Mouse (Mus musculus) ES-E14 (cell line): ENCODE data around the gene Insr.

Source experiments
- CHD2 ChIP-seq: IDR thresholded peaks from 2 replicates; pipeline ENCODE4 v1.6.1; 2014; ENCODE audit warnings: mild to moderate bottlenecking, low read depth, low read length, inconsistent platforms
- HCFC1 ChIP-seq: IDR thresholded peaks from 2 replicates; pipeline ENCODE4 v1.6.1; 2012; ENCODE audit warnings: low read length, inconsistent platforms, borderline replicate concordance; ENCODE audit not compliant: insufficient read depth
- MAFK ChIP-seq: IDR thresholded peaks from 2 replicates; pipeline ENCODE4 v1.6.1; 2014; ENCODE audit warnings: mild to moderate bottlenecking, low read depth, low read length, inconsistent platforms; ENCODE audit not compliant: insufficient read depth
- ZNF384 ChIP-seq: IDR thresholded peaks from 2 replicates; pipeline ENCODE4 v1.6.1; 2012; ENCODE audit warnings: low read depth, low read length, inconsistent platforms

GRCm38 (mm10) chr8:3256147-3256940, 23.1 kb downstream of the Insr start:
- no peak for TF ChIP-seq HCFC1
- TF ChIP-seq CHD2 = no peak
- TF ChIP-seq MAFK = no peak
- no peak for TF ChIP-seq ZNF384
